In the genomic region with DNA sequence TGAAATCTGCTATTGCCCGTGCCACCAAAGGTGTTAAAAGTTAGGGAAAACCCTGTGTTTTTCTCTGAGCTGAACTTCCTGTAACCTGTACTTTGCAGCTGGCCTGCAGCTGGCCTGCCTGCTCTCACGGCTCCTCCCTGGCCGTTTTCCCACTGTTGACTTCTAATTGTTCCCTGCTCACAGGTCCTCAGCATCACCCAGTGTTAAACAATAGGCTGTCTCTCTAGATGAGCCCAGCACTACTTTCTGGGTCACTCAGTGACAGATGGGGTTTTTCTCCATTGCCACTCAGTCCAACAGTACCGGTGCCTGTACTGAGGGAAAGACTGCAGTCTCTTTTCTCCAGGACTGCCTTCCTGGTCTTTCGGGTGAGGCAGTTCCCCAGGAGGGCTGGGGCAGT, we compare ENCODE assay signal across 11 mouse cellular contexts. TPM values are rescaled to one million over a fixed set of nuclear protein-coding genes. Genes with fewer than 3 reads are reported as not detected.
DNase-seq lines count a peak whose midpoint lies in the region; ATAC-seq and TF ChIP-seq lines count a peak whose summit lies in the region.
"Had no signal": no experiment of that assay in that cellular context is flagged by ENCODE, and none has a peak within 500 bp of the region (broad histone marks: within the 10 kb centered on the region; RNA-seq: fewer than 3 reads in every experiment).

No protein-coding gene starts in this region.

- no peak for ATAC-seq in forebrain, embryonic 14.5 days
- ATAC-seq in lung, embryonic 16.5 days (ENCODE audit: low read depth) = peak; percentile 67
- ATAC-seq in kidney, embryonic 16.5 days (ENCODE audit: low FRiP score, low TSS enrichment) = peak; percentile 14; the same call in 1 of the 2 replicates
- ATAC-seq in stomach, postnatal 0 days (ENCODE audit: low FRiP score, low TSS enrichment) = peak; percentile 34; the same call in 1 of the 2 replicates

- DNase-seq in forebrain, embryonic 10.5 days (ENCODE audit: extremely low spot score, low spot score) = no peak
- DNase-seq in forebrain, embryonic 14.5 days (ENCODE audit: low spot score) = no peak
- no peak for DNase-seq in lung, postnatal 25 days (ENCODE audit: low spot score)
- DNase-seq in stomach, postnatal 0 days (ENCODE audit: low spot score) = peak; percentile 51
- DNase-seq in urinary bladder, postnatal 36 days (ENCODE audit: low spot score in 2 of 2) = no peak
- no peak for DNase-seq in layer of hippocampus, adult 18-20 months (ENCODE audit: low spot score in 2 of 2)
- DNase-seq: cerebellum, adult 9-11 months; layer of hippocampus, postnatal 36 days; thymus, postnatal 4 days had no signal

- WGBS in forebrain, embryonic 10.5 days = 45% methylated on average over 5 of the region's 5 CpGs
- 63% methylated on average over 5 of the region's 5 CpGs for WGBS in forebrain, embryonic 14.5 days
- 25% methylated on average over 5 of the region's 5 CpGs for WGBS in lung, embryonic 16.5 days
- 28% methylated on average over 5 of the region's 5 CpGs for WGBS in kidney, embryonic 16.5 days
- 27% methylated on average over 5 of the region's 5 CpGs for WGBS in stomach, postnatal 0 days

- H3K27ac ChIP-seq in forebrain, embryonic 10.5 days = peak overlapping the region; percentile 9
- H3K27ac ChIP-seq in forebrain, embryonic 14.5 days (ENCODE audit: low read depth, low read length) = no peak overlapping the region
- H3K27ac ChIP-seq in lung, embryonic 16.5 days (ENCODE audit: low read length) = peak overlapping the region; percentile 69
- peak overlapping the region; percentile 70 for H3K27ac ChIP-seq in kidney, embryonic 16.5 days (ENCODE audit: low read length)
- H3K27ac ChIP-seq in stomach, postnatal 0 days (replicated peaks) = peak overlapping the region; percentile 83

- H3K36me3 ChIP-seq in forebrain, embryonic 10.5 days (replicated peaks) = no peaks in the 10 kb centered on the region; the same call in 1 of the 2 replicates
- H3K36me3 ChIP-seq in forebrain, embryonic 14.5 days (ENCODE audit: control insufficient read depth, insufficient read depth, low read length) = no peaks in the 10 kb centered on the region
- no peaks in the 10 kb centered on the region; the same call in 1 of the 2 replicates for H3K36me3 ChIP-seq in lung, embryonic 16.5 days (ENCODE audit: control insufficient read depth, insufficient read depth, low read length)
- H3K36me3 ChIP-seq in kidney, embryonic 16.5 days (ENCODE audit: insufficient read depth, low read length) = no peaks in the 10 kb centered on the region; the same call in 1 of the 2 replicates
- no peaks in the 10 kb centered on the region; the same call in 1 of the 2 replicates for H3K36me3 ChIP-seq in stomach, postnatal 0 days (ENCODE audit: control insufficient read depth, insufficient read depth, low read length)

- no peak for TF ChIP-seq CTCF in stomach, postnatal 0 days (IDR thresholded peaks at IDR 0.05; ENCODE audit: low read depth)

- no peak overlapping the region for H3K4me3 ChIP-seq in forebrain, embryonic 10.5 days
- no peak overlapping the region for H3K4me3 ChIP-seq in forebrain, embryonic 14.5 days (ENCODE audit: low read depth, low read length)
- no peak overlapping the region for H3K4me3 ChIP-seq in lung, embryonic 16.5 days (ENCODE audit: low read length)
- H3K4me3 ChIP-seq in kidney, embryonic 16.5 days (ENCODE audit: low read length) = no peak overlapping the region
- no peak overlapping the region for H3K4me3 ChIP-seq in stomach, postnatal 0 days (ENCODE audit: low read depth, low read length)

- no peak overlapping the region for H3K9ac ChIP-seq in forebrain, embryonic 14.5 days (ENCODE audit: low read length)
- no peak overlapping the region for H3K9ac ChIP-seq in lung, embryonic 16.5 days (ENCODE audit: low read length)
- H3K9ac ChIP-seq in kidney, embryonic 16.5 days (replicated peaks; ENCODE audit: low read length) = no peak overlapping the region
- no peak overlapping the region for H3K9ac ChIP-seq in stomach, postnatal 0 days (ENCODE audit: low read length)

- H3K4me1 ChIP-seq in forebrain, embryonic 10.5 days = peaks cover 9% of the 10 kb centered on the region
- no peaks in the 10 kb centered on the region for H3K4me1 ChIP-seq in forebrain, embryonic 14.5 days (ENCODE audit: control insufficient read depth, insufficient read depth, low read length)
- no peaks in the 10 kb centered on the region for H3K4me1 ChIP-seq in lung, embryonic 16.5 days (replicated peaks; ENCODE audit: control insufficient read depth, insufficient read depth, low read length)
- H3K4me1 ChIP-seq in kidney, embryonic 16.5 days (ENCODE audit: insufficient read depth, low read length) = peaks cover 23% of the 10 kb centered on the region
- peaks cover 3% of the 10 kb centered on the region; the same call in 1 of the 2 replicates for H3K4me1 ChIP-seq in stomach, postnatal 0 days (replicated peaks; ENCODE audit: control insufficient read depth, insufficient read depth)

- TF ChIP-seq EP300 in stomach, postnatal 0 days (optimal IDR thresholded peaks at IDR 0.05) = no peak

- H3K27me3 ChIP-seq in forebrain, embryonic 10.5 days (ENCODE audit: poor library complexity, severe bottlenecking) = no peaks in the 10 kb centered on the region
- H3K27me3 ChIP-seq in forebrain, embryonic 14.5 days (replicated peaks; ENCODE audit: control insufficient read depth, insufficient read depth, low read length) = no peaks in the 10 kb centered on the region
- no peaks in the 10 kb centered on the region for H3K27me3 ChIP-seq in lung, embryonic 16.5 days (ENCODE audit: control insufficient read depth, insufficient read depth, low read depth, low read length)
- H3K27me3 ChIP-seq in kidney, embryonic 16.5 days (ENCODE audit: insufficient read depth, low read length) = no peaks in the 10 kb centered on the region
- H3K27me3 ChIP-seq in stomach, postnatal 0 days (ENCODE audit: control insufficient read depth, insufficient read depth, low read length) = no peaks in the 10 kb centered on the region

- no peaks in the 10 kb centered on the region; the same call in 1 of the 2 replicates for H3K9me3 ChIP-seq in forebrain, embryonic 10.5 days
- no peaks in the 10 kb centered on the region for H3K9me3 ChIP-seq in forebrain, embryonic 14.5 days (replicated peaks; ENCODE audit: control insufficient read depth, low read length)
- no peaks in the 10 kb centered on the region for H3K9me3 ChIP-seq in lung, embryonic 16.5 days (ENCODE audit: control insufficient read depth, low read length)
- H3K9me3 ChIP-seq in kidney, embryonic 16.5 days (ENCODE audit: low read length) = 0 out of 2 replicates have a peak, but pooled peaks cover 5% of the 10 kb centered on the region
- H3K9me3 ChIP-seq in stomach, postnatal 0 days (ENCODE audit: control insufficient read depth, low read length) = no peaks in the 10 kb centered on the region

- H3K4me2 ChIP-seq in forebrain, embryonic 14.5 days (ENCODE audit: low read length) = no peak overlapping the region
- no peak overlapping the region for H3K4me2 ChIP-seq in lung, embryonic 16.5 days (ENCODE audit: low read depth, low read length)
- no peak overlapping the region for H3K4me2 ChIP-seq in kidney, embryonic 16.5 days (replicated peaks; ENCODE audit: low read depth, low read length)
- H3K4me2 ChIP-seq in stomach, postnatal 0 days (replicated peaks; ENCODE audit: low read depth) = no peak overlapping the region

RNA-seq across cellular contexts. Expression of gene Nceh1, which starts 22.3 kb away (rescaled TPM):
- polyA plus RNA-seq in forebrain, embryonic 10.5 days (2016; fragmentation: Nextera tagmentation; extraction: Ambion mirVana) = 5.0 and 5.6 TPM in 2 replicates
- polyA plus RNA-seq in forebrain, embryonic 14.5 days (2014; fragmentation: Nextera tagmentation; extraction: Ambion mirVana) = 4.9 and 8.3 TPM in 2 replicates
- polyA plus RNA-seq in lung, embryonic 16.5 days (2015; fragmentation: Nextera tagmentation; extraction: Ambion mirVana) = 9.6 and 10.1 TPM in 2 replicates
- 25.3 and 26.6 TPM in 2 replicates for polyA plus RNA-seq in kidney, embryonic 16.5 days (2015; fragmentation: Nextera tagmentation; extraction: Ambion mirVana)
- polyA plus RNA-seq in stomach, postnatal 0 days (2015; fragmentation: Nextera tagmentation; extraction: Ambion mirVana) = 23.3 and 28.4 TPM in 2 replicates
- total RNA-seq in layer of hippocampus, adult 18-20 months (2021) = 100 to 1,000 TPM; 108 to 114 TPM

RNA-seq across cellular contexts. Expression of gene Ect2, which starts 51.4 kb away (rescaled TPM):
- 110 and 121 TPM in 2 replicates for polyA plus RNA-seq in forebrain, embryonic 10.5 days (2016; fragmentation: Nextera tagmentation; extraction: Ambion mirVana)
- polyA plus RNA-seq in forebrain, embryonic 14.5 days (2014; fragmentation: Nextera tagmentation; extraction: Ambion mirVana) = 39.9 and 40.3 TPM in 2 replicates
- polyA plus RNA-seq in lung, embryonic 16.5 days (2015; fragmentation: Nextera tagmentation; extraction: Ambion mirVana) = 67.2 and 71.4 TPM in 2 replicates
- polyA plus RNA-seq in kidney, embryonic 16.5 days (2015; fragmentation: Nextera tagmentation; extraction: Ambion mirVana) = 58.9 and 63.9 TPM in 2 replicates
- 7.8 and 8.6 TPM in 2 replicates for polyA plus RNA-seq in stomach, postnatal 0 days (2015; fragmentation: Nextera tagmentation; extraction: Ambion mirVana)
- under 1 TPM; 0.28 to 0.54 TPM for total RNA-seq in layer of hippocampus, adult 18-20 months (2021)
